Mouse (Mus musculus) kidney, postnatal 25 days (tissue): Measurements from ENCODE around the gene G6pc3.
"Not testable (repeated sequence)": the region's sequence is repeated elsewhere in the genome, so short reads cannot be mapped to it uniquely, and the experiment has no call there.

Experiments
- DNase-seq, 2 experiments: peaks; one replicate each; pipeline ENCODE4 v3.0.0; 2021; ENCODE audit warnings: mixed read lengths in 2 of 2

G6pc3 gene

GRCm38 (mm10) chr11:102189461-102190436, at the start of gene G6pc3:
TSS of gene G6pc3 (plus strand) at chr11:102189620.
- DNase-seq: peak; percentile 96 to 97

- peak in 1 of 2 experiments; percentile 80 for DNase-seq
These were observed 48.9 kb upstream of the G6pc3 start for GRCm38 (mm10) chr11:102140508-102140907.

- peak; percentile 41 to 81 for DNase-seq
These were observed 47.1 kb upstream of the G6pc3 start for GRCm38 (mm10) chr11:102142355-102142754.

GRCm38 (mm10) chr11:102144957-102145470, 44.4 kb upstream of the G6pc3 start:
- no peak for DNase-seq

GRCm38 (mm10) chr11:102145471-102146001, 43.9 kb upstream of the G6pc3 start, which contains the start of gene Nags:
TSS of gene Nags (plus strand) at chr11:102145513.
- peak in 1 of 2 experiments; percentile 41 for DNase-seq

- peak; percentile 36 to 65 for DNase-seq
These were observed 43.4 kb upstream of the G6pc3 start for GRCm38 (mm10) chr11:102146005-102146404.

- DNase-seq: no peak
These were observed 42.9 kb upstream of the G6pc3 start for GRCm38 (mm10) chr11:102146531-102146930.

- DNase-seq: no peak
These were observed 42.0 kb upstream of the G6pc3 start for GRCm38 (mm10) chr11:102147213-102147989.

GRCm38 (mm10) chr11:102156039-102156785, 33.2 kb upstream of the G6pc3 start, which contains the start of gene Tmem101:
TSS of gene Tmem101 (minus strand) at chr11:102156404.
- DNase-seq: peak; percentile 93 to 95

- no peak for DNase-seq
These were observed 32.7 kb upstream of the G6pc3 start for GRCm38 (mm10) chr11:102156786-102157089.

GRCm38 (mm10) chr11:102158024-102158423, 31.4 kb upstream of the G6pc3 start:
- not testable (repeated sequence) for DNase-seq

GRCm38 (mm10) chr11:102159781-102160180, 29.6 kb upstream of the G6pc3 start:
- no peak for DNase-seq

- peak in 1 of 2 experiments; percentile 45 for DNase-seq
These were observed 23.3 kb upstream of the G6pc3 start for GRCm38 (mm10) chr11:102165971-102166722.

GRCm38 (mm10) chr11:102167539-102167938, 21.9 kb upstream of the G6pc3 start:
- DNase-seq: no peak

- no peak for DNase-seq
These were observed 20.7 kb upstream of the G6pc3 start for GRCm38 (mm10) chr11:102168689-102169088.

GRCm38 (mm10) chr11:102179836-102180235, 9.6 kb upstream of the G6pc3 start:
- no peak for DNase-seq

- DNase-seq: no peak
These were observed 5.2 kb upstream of the G6pc3 start for GRCm38 (mm10) chr11:102184253-102184645.

GRCm38 (mm10) chr11:102184646-102185495, 4.5 kb upstream of the G6pc3 start, which contains the start of gene Lsm12:
TSS of gene Lsm12 (minus strand) at chr11:102185296.
- peak; percentile 96 for DNase-seq

- DNase-seq: no peak
These were observed 3.7 kb upstream of the G6pc3 start for GRCm38 (mm10) chr11:102185677-102186076.

- peak in 1 of 2 experiments; percentile 36 for DNase-seq
These were observed 3.2 kb upstream of the G6pc3 start for GRCm38 (mm10) chr11:102186235-102186634.
